9 mouse cellular contexts compared by ENCODE assay signal in genomic region chr4:148926459-148926858, GRCm38 (mm10).
DNase-seq lines count a peak whose midpoint lies in the region; ATAC-seq and TF ChIP-seq lines count a peak whose summit lies in the region.
"Had no signal": no experiment of that assay in that cellular context is flagged by ENCODE, and none has a peak within 500 bp of the region (broad histone marks: within the 10 kb centered on the region; RNA-seq: fewer than 3 reads in every experiment).

No protein-coding gene starts in this region.

- H3K4me2 ChIP-seq in heart, embryonic 13.5 days: 0 out of 2 replicates have a peak overlapping the region, but pooled peaks have one; percentile 9
- no peak overlapping the region for H3K4me2 ChIP-seq in midbrain, embryonic 15.5 days
- peak overlapping the region; percentile 16 for H3K4me2 ChIP-seq in lung, embryonic 15.5 days
- no peak overlapping the region for H3K4me2 ChIP-seq in stomach, postnatal 0 days (replicated peaks; ENCODE audit: low read depth)

- 0 out of 2 replicates have a peak, but pooled peaks cover 1% of the 10 kb centered on the region for H3K79me2 ChIP-seq in heart, adult 2 months (replicated peaks; ENCODE audit: control insufficient read depth, insufficient read depth, low read length)

- H3K9ac ChIP-seq in heart, embryonic 13.5 days: peak overlapping the region; percentile 70
- no peak overlapping the region for H3K9ac ChIP-seq in heart, adult 2 months (ENCODE audit: low read depth, low read length)
- H3K9ac ChIP-seq in midbrain, embryonic 15.5 days: no peak overlapping the region
- no peak overlapping the region for H3K9ac ChIP-seq in lung, embryonic 15.5 days
- H3K9ac ChIP-seq in stomach, postnatal 0 days (ENCODE audit: low read length): 0 out of 2 replicates have a peak overlapping the region, but pooled peaks have one; percentile 23

- TF ChIP-seq POLR2A in heart, adult 2 months (IDR thresholded peaks at IDR 0.05; ENCODE audit: insufficient read depth, low read depth, low read length): no peak

- no peak for TF ChIP-seq CTCF in heart, adult 2 months (IDR thresholded peaks at IDR 0.05)
- no peak for TF ChIP-seq CTCF in stomach, postnatal 0 days (IDR thresholded peaks at IDR 0.05; ENCODE audit: low read depth)

- intact Hi-C loops in heart, adult 2 months (cut with DNase I): no loop called here

- peaks cover 4% of the 10 kb centered on the region for H3K36me3 ChIP-seq in heart, embryonic 13.5 days
- no peaks in the 10 kb centered on the region for H3K36me3 ChIP-seq in heart, adult 2 months (ENCODE audit: control insufficient read depth, insufficient read depth, low read length)
- peaks cover 7% of the 10 kb centered on the region for H3K36me3 ChIP-seq in midbrain, embryonic 10.5 days
- no peaks in the 10 kb centered on the region for H3K36me3 ChIP-seq in midbrain, embryonic 15.5 days (replicated peaks)
- no peaks in the 10 kb centered on the region for H3K36me3 ChIP-seq in lung, embryonic 15.5 days
- H3K36me3 ChIP-seq in stomach, postnatal 0 days (ENCODE audit: control insufficient read depth, insufficient read depth, low read length): no peaks in the 10 kb centered on the region

- TF ChIP-seq EP300 in heart, adult 2 months (IDR thresholded peaks at IDR 0.05; ENCODE audit: insufficient read depth, low read depth, low read length): no peak
- TF ChIP-seq EP300 in stomach, postnatal 0 days (optimal IDR thresholded peaks at IDR 0.05): no peak

- H3K9me3 ChIP-seq in heart, embryonic 13.5 days: no peaks in the 10 kb centered on the region
- no peaks in the 10 kb centered on the region for H3K9me3 ChIP-seq in midbrain, embryonic 10.5 days (replicated peaks)
- no peaks in the 10 kb centered on the region for H3K9me3 ChIP-seq in midbrain, embryonic 15.5 days
- H3K9me3 ChIP-seq in lung, embryonic 15.5 days: no peaks in the 10 kb centered on the region
- H3K9me3 ChIP-seq in stomach, postnatal 0 days (ENCODE audit: control insufficient read depth, low read length): no peaks in the 10 kb centered on the region

- ATAC-seq in heart, embryonic 13.5 days (ENCODE audit: extremely low read depth, insufficient number of reproducible peaks, low FRiP score, low TSS enrichment): no peak
- no peak for ATAC-seq in midbrain, embryonic 15.5 days (replicated peaks)
- ATAC-seq in lung, embryonic 15.5 days (ENCODE audit: borderline replicate concordance, extremely low read depth, low FRiP score, low TSS enrichment): peak; percentile 62
- ATAC-seq in stomach, postnatal 0 days (ENCODE audit: low FRiP score, low TSS enrichment): no peak
- ATAC-seq: inflammation-experienced regulatory T-cells, adult 6 months had no signal

- H3K4me3 ChIP-seq in heart, embryonic 13.5 days: no peak overlapping the region
- H3K4me3 ChIP-seq in heart, adult 2 months: no peak overlapping the region
- H3K4me3 ChIP-seq in midbrain, embryonic 10.5 days: 0 out of 2 replicates have a peak overlapping the region, but pooled peaks have one; percentile 2
- no peak overlapping the region for H3K4me3 ChIP-seq in midbrain, embryonic 15.5 days
- H3K4me3 ChIP-seq in lung, embryonic 15.5 days: no peak overlapping the region
- no peak overlapping the region for H3K4me3 ChIP-seq in stomach, postnatal 0 days (ENCODE audit: low read depth, low read length)

- no peak for DNase-seq in heart, adult 2 months
- no peak for DNase-seq in midbrain, embryonic 10.5 days (ENCODE audit: low spot score)
- DNase-seq in stomach, postnatal 0 days (ENCODE audit: low spot score): no peak
- DNase-seq in right cerebral cortex, postnatal 4 days: no peak
- no peak for DNase-seq in cerebellum, adult 8-10 months

- WGBS in heart, embryonic 13.5 days: 44% methylated on average over 8 of the region's 8 CpGs
- 21% methylated on average over 8 of the region's 8 CpGs for WGBS in heart, adult 2 months
- 63% methylated on average over 8 of the region's 8 CpGs for WGBS in midbrain, embryonic 10.5 days
- 28% methylated on average over 8 of the region's 8 CpGs for WGBS in midbrain, embryonic 15.5 days
- WGBS in lung, embryonic 15.5 days: 4% methylated on average over 8 of the region's 8 CpGs
- 11% methylated on average over 8 of the region's 8 CpGs for WGBS in stomach, postnatal 0 days

- H3K4me1 ChIP-seq in heart, embryonic 13.5 days: peaks cover 98% of the 10 kb centered on the region
- peaks cover 23% of the 10 kb centered on the region for H3K4me1 ChIP-seq in heart, adult 2 months (ENCODE audit: control insufficient read depth, insufficient read depth, low read length)
- peaks cover 76% of the 10 kb centered on the region for H3K4me1 ChIP-seq in midbrain, embryonic 10.5 days
- H3K4me1 ChIP-seq in midbrain, embryonic 15.5 days: peaks cover 58% of the 10 kb centered on the region
- H3K4me1 ChIP-seq in lung, embryonic 15.5 days: peaks cover 78% of the 10 kb centered on the region
- peaks cover 12% of the 10 kb centered on the region for H3K4me1 ChIP-seq in stomach, postnatal 0 days (replicated peaks; ENCODE audit: control insufficient read depth, insufficient read depth)

- H3K27ac ChIP-seq in heart, embryonic 13.5 days (replicated peaks): peak overlapping the region; percentile 97
- H3K27ac ChIP-seq in heart, adult 2 months: no peak overlapping the region
- peak overlapping the region; percentile 2 for H3K27ac ChIP-seq in midbrain, embryonic 10.5 days (replicated peaks)
- no peak overlapping the region for H3K27ac ChIP-seq in midbrain, embryonic 15.5 days
- peak overlapping the region; percentile 78 for H3K27ac ChIP-seq in lung, embryonic 15.5 days
- peak overlapping the region; percentile 78 for H3K27ac ChIP-seq in stomach, postnatal 0 days (replicated peaks)

- peaks cover 12% of the 10 kb centered on the region; the same call in 1 of the 2 replicates for H3K27me3 ChIP-seq in heart, embryonic 13.5 days (replicated peaks)
- H3K27me3 ChIP-seq in heart, adult 2 months (ENCODE audit: control insufficient read depth, insufficient read depth, low read length): no peaks in the 10 kb centered on the region
- H3K27me3 ChIP-seq in midbrain, embryonic 10.5 days (ENCODE audit: low read depth, poor library complexity, severe bottlenecking): peaks cover 100% of the 10 kb centered on the region
- H3K27me3 ChIP-seq in midbrain, embryonic 15.5 days (replicated peaks): peaks cover 39% of the 10 kb centered on the region
- peaks cover 11% of the 10 kb centered on the region for H3K27me3 ChIP-seq in lung, embryonic 15.5 days
- no peaks in the 10 kb centered on the region for H3K27me3 ChIP-seq in stomach, postnatal 0 days (ENCODE audit: control insufficient read depth, insufficient read depth, low read length)

Comparison
In these comparisons a context has a peak if more than half of its experiments do, and no peak if none do; other contexts are left out.
1. H3K27ac ChIP-seq: peak in heart, embryonic 13.5 days (single experiment), midbrain, embryonic 10.5 days (single experiment), lung, embryonic 15.5 days (single experiment) and stomach, postnatal 0 days (single experiment); none in heart, adult 2 months (single experiment) and midbrain, embryonic 15.5 days (single experiment).
2. H3K9ac ChIP-seq: peak in heart, embryonic 13.5 days (single experiment) and stomach, postnatal 0 days (single experiment); none in heart, adult 2 months (single experiment), midbrain, embryonic 15.5 days (single experiment) and lung, embryonic 15.5 days (single experiment).
3. H3K4me2 ChIP-seq: peak in heart, embryonic 13.5 days (single experiment) and lung, embryonic 15.5 days (single experiment); none in midbrain, embryonic 15.5 days (single experiment) and stomach, postnatal 0 days (single experiment).